Mouse (Mus musculus): ENCODE results near the gene Hmcn1. TPM values are rescaled to one million over a fixed set of nuclear protein-coding genes. Genes with fewer than 3 reads are reported as not detected.

The Hmcn1 gene
- total and polyA plus RNA-seq, 3 experiments, result 11.9 to 23.5 (median 13.7) TPM

- TF ChIP-seq EP300 (IDR thresholded peaks at IDR 0.05; ENCODE audit: insufficient read depth, low read depth, low read length), result peak; percentile 82
- no peak for TF ChIP-seq CTCF (IDR thresholded peaks at IDR 0.05)
- peak; percentile 58; the same call in 1 of the 2 replicates for TF ChIP-seq POLR2A (IDR thresholded peaks at IDR 0.05; ENCODE audit: insufficient read depth, low read depth, low read length)
- Histone ChIP-seq H3K27ac (peak overlapping the region; percentile 87), H3K36me3 (ENCODE audit: control insufficient read depth, insufficient read depth, low read length) (peaks cover 11% of the 10 kb centered on the region), H3K79me2 (replicated peaks; ENCODE audit: control insufficient read depth, insufficient read depth, low read length) (peaks cover 3% of the 10 kb centered on the region; the same call in 1 of the 2 replicates), H3K9ac (ENCODE audit: low read depth, low read length) (peak overlapping the region; percentile 61), H3K27me3 (ENCODE audit: control insufficient read depth, insufficient read depth, low read length) (no peaks in the 10 kb centered on the region), H3K4me1 (ENCODE audit: control insufficient read depth, insufficient read depth, low read length) (peaks cover 6% of the 10 kb centered on the region), H3K4me3 (peak overlapping the region; percentile 76)
- intact Hi-C loops (cut with DNase I), result loop anchor here (2.0 to 5.0 kb wide), 2 partner anchors 15 to 50 kb away; no protein-coding TSS in a partner anchor
- 4% methylated on average over 10 of the region's 10 CpGs for WGBS
- DNase-seq, result peak; percentile 41 to 53
These were observed 1.3 kb downstream of the Hmcn1 start for GRCm38 (mm10) chr1:150991745-150992554.

- Histone ChIP-seq H3K27ac (peak overlapping the region; percentile 54), H3K36me3 (ENCODE audit: control insufficient read depth, insufficient read depth, low read length) (peaks cover 18% of the 10 kb centered on the region), H3K9ac (ENCODE audit: low read depth, low read length) (no peak overlapping the region), H3K4me3 (no peak overlapping the region), H3K79me2 (replicated peaks; ENCODE audit: control insufficient read depth, insufficient read depth, low read length) (peaks cover 4% of the 10 kb centered on the region), H3K4me1 (ENCODE audit: control insufficient read depth, insufficient read depth, low read length) (peaks cover 8% of the 10 kb centered on the region), H3K27me3 (ENCODE audit: control insufficient read depth, insufficient read depth, low read length) (no peaks in the 10 kb centered on the region)
- intact Hi-C loops (cut with DNase I), result no loop called here
- peak in 1 of 2 experiments; percentile 32 for DNase-seq
- TF ChIP-seq POLR2A (IDR thresholded peaks at IDR 0.05; ENCODE audit: insufficient read depth, low read depth, low read length) (no peak), CTCF (IDR thresholded peaks at IDR 0.05) (no peak), EP300 (IDR thresholded peaks at IDR 0.05; ENCODE audit: insufficient read depth, low read depth, low read length) (no peak)
- 15% methylated on average over 4 of the region's 4 CpGs for WGBS
These were observed 8.3 kb downstream of the Hmcn1 start for GRCm38 (mm10) chr1:150984888-150985287.

GRCm38 (mm10) chr1:150984092-150984503 is 9.1 kb downstream of the Hmcn1 start:
- intact Hi-C loops (cut with DNase I), result no loop called here
- 52% methylated on average over 6 of the region's 6 CpGs for WGBS
- TF ChIP-seq POLR2A (IDR thresholded peaks at IDR 0.05; ENCODE audit: insufficient read depth, low read depth, low read length) (no peak), EP300 (IDR thresholded peaks at IDR 0.05; ENCODE audit: insufficient read depth, low read depth, low read length) (no peak), CTCF (IDR thresholded peaks at IDR 0.05) (no peak)
- no peak overlapping the region for H3K4me3 ChIP-seq
- H3K9ac ChIP-seq (ENCODE audit: low read depth, low read length), result no peak overlapping the region
- H3K4me1 ChIP-seq (ENCODE audit: control insufficient read depth, insufficient read depth, low read length), result peaks cover 8% of the 10 kb centered on the region
- no peak for DNase-seq
- no peaks in the 10 kb centered on the region for H3K27me3 ChIP-seq (ENCODE audit: control insufficient read depth, insufficient read depth, low read length)
- H3K27ac ChIP-seq, result peak overlapping the region; percentile 54
- H3K36me3 ChIP-seq (ENCODE audit: control insufficient read depth, insufficient read depth, low read length), result peaks cover 14% of the 10 kb centered on the region
- H3K79me2 ChIP-seq (replicated peaks; ENCODE audit: control insufficient read depth, insufficient read depth, low read length), result peaks cover 4% of the 10 kb centered on the region

DNA sequence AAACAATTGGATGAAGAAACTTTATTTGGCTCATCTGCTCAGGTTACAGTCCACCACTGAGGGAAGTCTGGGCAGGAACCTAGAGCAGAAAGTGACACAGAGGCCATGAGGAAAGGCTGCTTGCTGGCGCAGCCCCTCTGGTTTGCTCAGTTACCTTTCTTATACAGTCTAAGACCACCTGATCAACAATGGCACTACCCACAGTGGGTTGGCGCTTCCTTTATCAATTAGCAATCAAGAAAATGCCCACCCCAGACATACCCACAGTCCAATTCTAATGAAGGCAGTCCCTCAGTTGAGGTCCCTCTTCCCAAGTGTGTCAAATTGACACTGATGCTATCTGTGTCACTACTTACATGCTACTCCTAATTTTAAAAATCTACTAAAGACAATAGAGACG is 14.6 kb downstream of the Hmcn1 start:
- Histone ChIP-seq H3K4me1 (ENCODE audit: control insufficient read depth, insufficient read depth, low read length) (peaks cover 8% of the 10 kb centered on the region), H3K9ac (ENCODE audit: low read depth, low read length) (no peak overlapping the region), H3K79me2 (replicated peaks; ENCODE audit: control insufficient read depth, insufficient read depth, low read length) (peaks cover 1% of the 10 kb centered on the region; the same call in 1 of the 2 replicates), H3K27ac (no peak overlapping the region), H3K36me3 (ENCODE audit: control insufficient read depth, insufficient read depth, low read length) (peaks cover 15% of the 10 kb centered on the region), H3K4me3 (no peak overlapping the region), H3K27me3 (ENCODE audit: control insufficient read depth, insufficient read depth, low read length) (no peaks in the 10 kb centered on the region)
- TF ChIP-seq EP300 (IDR thresholded peaks at IDR 0.05; ENCODE audit: insufficient read depth, low read depth, low read length) (no peak), POLR2A (IDR thresholded peaks at IDR 0.05; ENCODE audit: insufficient read depth, low read depth, low read length) (no peak), CTCF (IDR thresholded peaks at IDR 0.05) (no peak)
- no peak for DNase-seq
- 85% methylated on average over 3 of the region's 3 CpGs for WGBS
- intact Hi-C loops (cut with DNase I), result no loop called here

GRCm38 (mm10) chr1:150976263-150976662 is 17.0 kb downstream of the Hmcn1 start:
- Histone ChIP-seq H3K27me3 (ENCODE audit: control insufficient read depth, insufficient read depth, low read length) (no peaks in the 10 kb centered on the region), H3K4me1 (ENCODE audit: control insufficient read depth, insufficient read depth, low read length) (peaks cover 4% of the 10 kb centered on the region), H3K9ac (ENCODE audit: low read depth, low read length) (no peak overlapping the region), H3K4me3 (peak overlapping the region; percentile 4; the same call in 1 of the 2 replicates), H3K79me2 (replicated peaks; ENCODE audit: control insufficient read depth, insufficient read depth, low read length) (no peaks in the 10 kb centered on the region), H3K36me3 (ENCODE audit: control insufficient read depth, insufficient read depth, low read length) (peaks cover 11% of the 10 kb centered on the region), H3K27ac (peak overlapping the region; percentile 73)
- intact Hi-C loops (cut with DNase I), result loop anchor here (2.0 kb wide), 1 partner anchor 17 kb away; the partner anchor contains the start of gene Hmcn1
- TF ChIP-seq EP300 (IDR thresholded peaks at IDR 0.05; ENCODE audit: insufficient read depth, low read depth, low read length) (no peak), POLR2A (IDR thresholded peaks at IDR 0.05; ENCODE audit: insufficient read depth, low read depth, low read length) (no peak), CTCF (IDR thresholded peaks at IDR 0.05) (no peak)
- WGBS, result 1% methylated on average over 2 of the region's 2 CpGs
- peak in 1 of 2 experiments; percentile 33 for DNase-seq

All from heart, adult 2 months (tissue).